20 mouse cellular contexts compared by ENCODE assay signal in the genomic region with DNA sequence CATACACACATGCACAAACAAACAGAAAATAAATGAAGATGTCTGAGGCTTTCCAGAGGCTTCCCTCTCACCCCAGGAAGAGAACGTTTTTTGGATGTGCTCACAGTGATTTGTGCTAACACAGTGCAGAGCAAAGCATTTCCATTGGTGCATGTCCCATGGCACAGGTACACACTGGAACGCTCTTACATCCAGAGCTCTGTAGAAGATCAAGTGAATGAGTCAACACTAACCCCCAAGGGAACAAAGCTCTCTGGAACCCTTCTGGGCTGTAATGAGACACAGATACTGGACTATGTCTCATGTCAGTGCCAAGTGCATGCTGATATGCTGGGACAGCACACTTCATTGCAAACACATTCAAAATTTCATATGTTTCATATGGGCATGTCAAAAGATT.
"Had no signal": no experiment of that assay in that cellular context is flagged by ENCODE, and none has a peak within 500 bp of the region (broad histone marks: within the 10 kb centered on the region; RNA-seq: fewer than 3 reads in every experiment).

No protein-coding gene starts in this region.

- H3K9me3 ChIP-seq: limb, embryonic 15.5 days; lung, embryonic 15.5 days; midbrain, embryonic 15.5 days; neural tube, embryonic 12.5 days; neural tube, embryonic 15.5 days; stomach, embryonic 15.5 days had no signal

- DNase-seq: layer of hippocampus, adult 9-11 months; lung, adult 18-20 months; lung, postnatal 10 days; lung, postnatal 36 days; right cerebral cortex, adult 18-20 months; right cerebral cortex, postnatal 14 days; right cerebral cortex, postnatal 4 days; spleen, adult 18-20 months; thymus, postnatal 25 days had no signal

- H3K4me2 ChIP-seq: limb, embryonic 15.5 days; liver, embryonic 11.5 days; lung, embryonic 15.5 days; midbrain, embryonic 15.5 days; neural tube, embryonic 12.5 days; neural tube, embryonic 15.5 days; stomach, embryonic 15.5 days had no signal

- ATAC-seq: midbrain, embryonic 15.5 days had no signal

- H3K27me3 ChIP-seq: limb, embryonic 15.5 days; lung, embryonic 15.5 days; megakaryocyte, embryonic 14.5 days; midbrain, embryonic 15.5 days; neural tube, embryonic 12.5 days; neural tube, embryonic 15.5 days; stomach, embryonic 15.5 days had no signal

- H3K36me3 ChIP-seq: lung, embryonic 15.5 days; midbrain, embryonic 15.5 days; neural tube, embryonic 12.5 days; stomach, embryonic 15.5 days had no signal

- H3K27ac ChIP-seq: layer of hippocampus, adult 2 months; limb, embryonic 15.5 days; liver, embryonic 14.5 days; lung, embryonic 15.5 days; midbrain, embryonic 10.5 days; midbrain, embryonic 15.5 days; neural tube, embryonic 12.5 days; neural tube, embryonic 15.5 days; stomach, embryonic 15.5 days had no signal

- H3K9ac ChIP-seq: limb, embryonic 15.5 days; liver, embryonic 14.5 days; lung, embryonic 15.5 days; midbrain, embryonic 15.5 days; neural tube, embryonic 12.5 days; neural tube, embryonic 15.5 days; stomach, embryonic 15.5 days had no signal

- H3K4me3 ChIP-seq: layer of hippocampus, adult 2 months; limb, embryonic 15.5 days; lung, embryonic 15.5 days; megakaryocyte, embryonic 14.5 days; midbrain, embryonic 10.5 days; midbrain, embryonic 15.5 days; neural tube, embryonic 12.5 days; neural tube, embryonic 15.5 days; stomach, embryonic 15.5 days had no signal
